Mouse (Mus musculus): ENCODE data around the gene Tnfaip1.

Tnfaip1 gene

GRCm38 (mm10) chr11:78499004-78499403 lies 37.1 kb downstream of the Tnfaip1 start, which contains the start of gene Vtn:
TSS of gene Vtn (plus strand) at chr11:78499091.
- no peak for DNase-seq

- peak; percentile 96 to 99 for DNase-seq
Observed at GRCm38 (mm10) chr11:78497544-78498522, 38.3 kb downstream of the Tnfaip1 start, which contains the start of gene Sarm1. TSS of gene Sarm1 (minus strand) at chr11:78497754.

GRCm38 (mm10) chr11:78497071-78497541 lies 39.0 kb downstream of the Tnfaip1 start:
- peak; percentile 58 to 62 for DNase-seq

GRCm38 (mm10) chr11:78495904-78496303 lies 40.2 kb downstream of the Tnfaip1 start:
- no peak for DNase-seq

- peak; percentile 60 to 69 for DNase-seq
Observed at GRCm38 (mm10) chr11:78490781-78491241, 45.3 kb downstream of the Tnfaip1 start.

- peak; percentile 84 to 90 for DNase-seq
Observed at GRCm38 (mm10) chr11:78488168-78488567, 48.0 kb downstream of the Tnfaip1 start.

GRCm38 (mm10) chr11:78483639-78484038 lies 52.5 kb downstream of the Tnfaip1 start:
- DNase-seq: no peak

- no peak for DNase-seq
Observed at GRCm38 (mm10) chr11:78475289-78475688, 60.8 kb downstream of the Tnfaip1 start.

All from cerebellum, postnatal 36 days (tissue).